Mouse (Mus musculus): ENCODE measurements at regions not wholly inside any gene's neighbourhood (a gene's known extent, or its start where the extent isn't known, plus 50 kb on each side); places are given as distances from the start of the nearest gene placed in this dataset.

GRCm38 (mm10) chr4:25408696-25409448 is 127.3 kb upstream of the Ufl1 start:
- TF ChIP-seq NRF1 (IDR thresholded peaks at IDR 0.05; ENCODE audit: low read depth, low read length), result no peak
- TF ChIP-seq CTCF (conservative IDR thresholded peaks at IDR 0.05 in 1 of 2, IDR thresholded peaks at IDR 0.05 in 1 of 2; ENCODE audit: low read depth in 2 of 2, low read length in 2 of 2), result no peak
- no peak for TF ChIP-seq POLR2A (IDR thresholded peaks at IDR 0.05; ENCODE audit: low read depth, low read length)
- no peak for TF ChIP-seq TCF12 (IDR thresholded peaks at IDR 0.05; ENCODE audit: low read depth, low read length)
- TF ChIP-seq USF1 (IDR thresholded peaks at IDR 0.05; ENCODE audit: low read depth, low read length), result no peak
- TF ChIP-seq EP300 (IDR thresholded peaks at IDR 0.05; ENCODE audit: low read length), result no peak
- no peak for TF ChIP-seq PAX5 (IDR thresholded peaks at IDR 0.05; ENCODE audit: low read length)

Measured in CH12.LX (cell line).